Mouse (Mus musculus) kidney, embryonic 15.5 days (tissue): ENCODE results near the gene Aadacl4. TPM values are rescaled to one million over a fixed set of nuclear protein-coding genes. Genes with fewer than 3 reads are reported as not detected.
A peak's percentile ranks its signal among the peaks of the same experiment; 100 is the strongest.
"Not testable (repeated sequence)": the region's sequence is repeated elsewhere in the genome, so short reads cannot be mapped to it uniquely, and the experiment has no call there.

Experiments used
- ATAC-seq: fragments of 200-750 bp; cut with Nextera tagmentation; replicated peaks from 2 replicates; pipeline ENCODE4 v1.8.0; 2017; ENCODE audit warnings: moderate TSS enrichment; ENCODE audit not compliant: low FRiP score
- H3K27ac ChIP-seq: fragments of 300-500 bp; sonication (generic); 2 replicates; pipeline ENCODE4 v1.5.1; 2015; ENCODE audit warnings: mild to moderate bottlenecking, inconsistent platforms
- H3K27me3 ChIP-seq: fragments of 300-500 bp; sonication (generic); 2 replicates; pipeline ENCODE4 v1.6.1; 2015; ENCODE audit warnings: inconsistent platforms
- H3K36me3 ChIP-seq: fragments of 300-500 bp; sonication (generic); 2 replicates; pipeline ENCODE4 v1.6.1; 2015; ENCODE audit warnings: inconsistent platforms
- H3K4me1 ChIP-seq: fragments of 300-500 bp; sonication (generic); 2 replicates; pipeline ENCODE4 v1.6.1; 2015; ENCODE audit warnings: inconsistent platforms
- H3K4me2 ChIP-seq: fragments of 300-500 bp; sonication (generic); 2 replicates; pipeline ENCODE4 v1.6.1; 2015; ENCODE audit warnings: moderate library complexity, mild to moderate bottlenecking, inconsistent platforms
- H3K4me3 ChIP-seq: fragments of 300-500 bp; sonication (generic); replicated peaks from 2 replicates; pipeline ENCODE4 v1.5.1; 2015; ENCODE audit warnings: mild to moderate bottlenecking, inconsistent platforms
- H3K9ac ChIP-seq: fragments of 300-500 bp; sonication (generic); 2 replicates; pipeline ENCODE4 v1.6.1; 2015; ENCODE audit warnings: mild to moderate bottlenecking, inconsistent platforms
- H3K9me3 ChIP-seq: fragments of 300-500 bp; sonication (generic); replicated peaks from 2 replicates; pipeline ENCODE4 v1.6.1; 2016; ENCODE audit warnings: inconsistent platforms
- WGBS: fragments of 180-500 bp; shearing (Covaris S2); methylation state at CpG from one replicate; pipeline ENCODE4 v1.1.7; 2015; ENCODE audit warnings: mixed read lengths; 5-methylcytosine and 5-hydroxymethylcytosine counted together
- polyA plus RNA-seq: library from polyadenylated mRNA; unstranded; fragments of >200 nt; fragmentation: Nextera tagmentation; extraction: Ambion mirVana; gene quantifications from 2 replicates; pipeline ENCODE4 v1.2.1, GENCODE M21; 2015

The Aadacl4 gene
- not detected in 2 replicates for polyA plus RNA-seq

DNA sequence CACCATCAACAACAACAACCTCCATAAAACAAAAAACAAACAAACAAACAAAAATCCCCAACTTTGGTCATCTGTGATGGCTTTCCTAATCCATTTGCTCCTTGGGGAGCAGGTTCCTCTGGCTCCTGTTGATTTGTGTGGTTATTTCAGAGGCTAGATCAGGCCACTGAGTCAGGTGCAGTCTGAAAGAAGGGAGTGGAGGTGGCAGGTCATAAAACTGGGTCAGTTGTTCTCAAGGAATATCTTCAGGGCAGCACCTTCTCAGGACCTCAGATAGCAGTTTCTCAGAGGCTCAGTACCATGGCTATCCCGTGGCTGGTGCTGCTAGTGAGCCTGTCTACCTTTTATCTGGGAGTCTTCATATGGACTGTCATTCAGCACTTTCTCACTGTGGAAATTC, at the start of gene Aadacl4:
Gene Aadacl4, plus strand, starts transcription at position 301 of the 400 bp plus-strand sequence.
- Histone ChIP-seq H3K9me3 (no peaks in the 10 kb centered on the region), H3K36me3 (no peaks in the 10 kb centered on the region), H3K9ac (no peak within 1 kb of the TSS), H3K27me3 (no peaks in the 10 kb centered on the region), H3K4me1 (no peaks in the 10 kb centered on the region), H3K4me2 (no peak within 1 kb of the TSS), H3K27ac (no peak within 1 kb of the TSS), H3K4me3 (no peak within 1 kb of the TSS)
- 48% methylated on average over 1 of the region's 1 CpGs for WGBS
- ATAC-seq, result no peak

DNA sequence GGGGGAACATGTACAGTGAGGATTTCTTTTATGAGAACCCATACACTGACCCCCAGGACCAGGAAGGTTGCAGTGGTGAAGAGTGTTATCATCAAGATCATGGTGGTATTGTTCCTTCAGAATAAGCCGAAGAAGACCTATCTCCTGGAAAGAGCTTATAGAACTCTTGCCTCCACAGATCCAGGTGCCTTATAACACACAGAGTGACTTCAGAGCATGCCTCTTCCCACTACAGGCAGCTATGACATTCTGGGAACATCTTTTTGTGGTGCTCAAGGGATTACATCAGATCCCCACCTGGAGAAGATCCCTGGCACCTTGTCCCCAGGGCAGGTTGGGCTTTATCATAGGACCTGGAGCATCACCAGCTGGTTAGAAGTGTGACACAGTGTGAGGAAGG, 48.5 kb upstream of the Aadacl4 start, which contains the start of gene Gm13124:
Gene Gm13124, minus strand, starts transcription at position 101 of the 400 bp plus-strand sequence.
- Histone ChIP-seq H3K27ac (no peak within 1 kb of the TSS), H3K4me3 (no peak within 1 kb of the TSS), H3K9ac (no peak within 1 kb of the TSS), H3K36me3 (no peaks in the 10 kb centered on the region), H3K4me1 (no peaks in the 10 kb centered on the region), H3K27me3 (no peaks in the 10 kb centered on the region), H3K9me3 (peaks cover 3% of the 10 kb centered on the region; the same call in 1 of the 2 replicates), H3K4me2 (no peak within 1 kb of the TSS)
- 93% methylated on average over 1 of the region's 1 CpGs for WGBS
- no peak for ATAC-seq

DNA sequence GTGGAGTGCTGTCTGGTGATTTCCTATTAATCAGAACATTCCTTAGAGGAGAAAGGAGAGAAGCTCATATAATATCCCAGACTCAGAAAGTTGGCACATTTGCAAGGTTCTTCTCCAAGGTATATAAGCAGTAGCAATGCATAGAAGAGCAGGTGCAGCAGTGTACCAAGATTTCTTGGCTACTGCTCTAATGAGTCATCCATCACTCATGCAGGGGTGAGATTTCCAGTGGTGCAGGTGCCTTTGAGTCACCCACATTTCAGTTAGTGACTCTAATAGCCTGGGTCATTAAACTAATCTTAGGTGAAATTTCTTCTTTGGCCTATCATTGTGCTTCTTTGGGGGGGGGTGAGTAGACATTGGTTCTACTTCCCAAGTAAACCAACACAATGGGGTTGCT, 45.8 kb upstream of the Aadacl4 start:
- no peak for ATAC-seq
- Histone ChIP-seq H3K4me2 (no peak overlapping the region), H3K4me1 (no peaks in the 10 kb centered on the region), H3K9me3 (peaks cover 3% of the 10 kb centered on the region; the same call in 1 of the 2 replicates), H3K4me3 (no peak overlapping the region), H3K27me3 (no peaks in the 10 kb centered on the region), H3K27ac (no peak overlapping the region), H3K36me3 (no peaks in the 10 kb centered on the region), H3K9ac (no peak overlapping the region)

DNA sequence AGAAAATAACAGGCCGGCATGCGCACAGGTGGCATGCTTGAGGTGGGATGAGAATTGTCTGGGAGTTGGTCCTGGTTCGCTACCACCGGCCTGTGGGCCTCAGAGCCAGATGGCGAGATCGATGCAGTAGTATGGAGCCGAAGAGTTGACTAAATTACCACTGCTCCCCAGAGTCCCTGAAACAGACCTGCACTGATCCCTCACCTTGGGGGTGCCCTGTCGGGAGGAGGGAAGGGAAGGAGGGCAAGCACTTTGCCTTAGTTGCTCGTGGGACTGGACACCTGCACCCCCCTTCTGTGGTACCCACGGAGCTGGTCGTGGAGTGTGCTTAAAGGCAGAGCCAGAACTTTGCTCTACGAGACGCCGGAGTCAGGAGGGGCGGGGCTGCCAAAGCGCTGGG, 27.3 kb upstream of the Aadacl4 start:
- ATAC-seq, result 0 out of 2 replicates have a peak, but pooled peaks have one; percentile 52
- H3K27ac ChIP-seq, result not testable (repeated sequence)
- WGBS, result 82% methylated on average over 13 of the region's 16 CpGs

DNA sequence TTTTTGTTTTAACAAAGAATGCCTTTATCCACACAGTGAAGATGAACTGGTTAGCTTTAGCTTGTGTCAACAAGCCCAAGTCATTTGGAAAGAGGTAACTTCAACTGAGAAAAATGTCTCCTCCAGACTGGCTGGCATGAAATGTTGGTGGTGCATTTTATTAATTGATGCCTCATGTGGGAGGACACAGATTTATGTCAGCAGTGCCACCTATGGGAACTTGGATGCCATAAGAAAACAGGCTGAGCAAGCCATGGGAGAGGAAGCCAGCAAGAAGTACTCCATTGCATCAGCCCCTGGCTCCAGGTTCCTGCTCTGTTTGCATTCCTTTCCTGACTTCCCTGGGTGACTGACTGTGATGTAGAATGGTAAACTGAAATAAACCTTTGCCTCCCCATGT, 20.7 kb upstream of the Aadacl4 start:
- Histone ChIP-seq H3K4me2 (no peak overlapping the region), H3K9ac (no peak overlapping the region), H3K4me1 (no peaks in the 10 kb centered on the region), H3K27me3 (no peaks in the 10 kb centered on the region), H3K9me3 (no peaks in the 10 kb centered on the region), H3K27ac (no peak overlapping the region), H3K4me3 (no peak overlapping the region), H3K36me3 (no peaks in the 10 kb centered on the region)
- ATAC-seq, result no peak

More for the DNA sequence above, 27.3 kb upstream of the Aadacl4 start:
- not testable (repeated sequence) for H3K4me1 ChIP-seq, H3K27me3 ChIP-seq, H3K4me3 ChIP-seq, H3K36me3 ChIP-seq, H3K4me2 ChIP-seq, H3K9me3 ChIP-seq, H3K9ac ChIP-seq

DNA sequence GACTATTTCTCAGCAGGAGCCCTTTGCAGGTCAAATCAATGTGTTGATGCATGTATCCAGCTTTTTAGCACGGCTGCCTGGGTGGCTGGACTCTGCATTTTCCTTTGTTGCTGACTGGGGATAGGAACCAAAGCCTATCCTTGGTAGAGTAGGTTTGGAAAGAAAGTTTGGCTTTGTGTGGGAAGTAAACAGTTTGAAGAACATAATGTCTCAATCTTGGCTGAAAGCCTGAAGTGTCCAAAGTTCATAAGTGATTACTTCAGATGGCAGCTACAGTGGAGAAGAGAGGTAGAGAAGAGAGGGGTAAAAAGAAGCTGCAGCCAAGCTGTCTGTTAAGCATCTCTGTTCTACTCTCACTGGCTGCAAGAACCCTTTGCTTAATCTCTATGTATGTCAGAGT, 1.1 kb downstream of the Aadacl4 start:
- Histone ChIP-seq H3K9me3 (no peaks in the 10 kb centered on the region), H3K9ac (no peak overlapping the region), H3K4me1 (no peaks in the 10 kb centered on the region), H3K27ac (no peak overlapping the region), H3K27me3 (no peaks in the 10 kb centered on the region), H3K4me3 (no peak overlapping the region), H3K4me2 (no peak overlapping the region), H3K36me3 (no peaks in the 10 kb centered on the region)
- WGBS, result 76% methylated on average over 1 of the region's 1 CpGs
- ATAC-seq, result no peak

DNA sequence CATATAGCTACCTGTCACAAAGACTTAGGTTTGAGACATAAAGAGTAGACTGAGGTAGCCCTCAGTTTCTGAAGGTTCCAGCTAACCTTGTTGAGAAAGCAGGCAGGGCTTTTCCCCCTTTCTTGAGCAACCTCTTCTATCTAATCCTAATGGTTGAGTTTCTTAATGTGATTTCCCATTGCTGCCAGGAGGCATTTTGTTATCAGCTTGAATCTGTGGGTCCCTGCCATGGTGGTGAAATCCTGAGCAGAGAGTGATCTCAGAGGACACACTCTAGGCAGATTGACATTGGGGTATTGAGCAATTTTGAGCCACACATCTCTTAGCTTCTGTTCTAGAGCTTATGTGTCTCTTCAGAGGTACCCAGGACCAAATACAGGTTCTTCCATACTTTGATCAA, 24.8 kb downstream of the Aadacl4 start:
- Histone ChIP-seq H3K4me2 (no peak overlapping the region), H3K36me3 (no peaks in the 10 kb centered on the region), H3K4me3 (no peak overlapping the region), H3K9ac (no peak overlapping the region), H3K27ac (no peak overlapping the region), H3K27me3 (no peaks in the 10 kb centered on the region), H3K9me3 (no peaks in the 10 kb centered on the region; the same call in 1 of the 2 replicates), H3K4me1 (no peaks in the 10 kb centered on the region)
- ATAC-seq, result no peak

Other genes with a start within 250 kb of the Aadacl4 start
- not detected in 2 replicates for gene Pramef20, start 235.8 kb upstream of the Aadacl4 start, polyA plus RNA-seq
- gene Pramef12, start 205.2 kb upstream of the Aadacl4 start, polyA plus RNA-seq, result 0.17 and 0.21 TPM in 2 replicates
- gene 1700012P22Rik, start 174.9 kb upstream of the Aadacl4 start, polyA plus RNA-seq, result not detected in 2 replicates
- not detected in 2 replicates for gene Gm9944, start 160.4 kb upstream of the Aadacl4 start, polyA plus RNA-seq
- not detected in 2 replicates for gene Aadacl3, start 150.0 kb upstream of the Aadacl4 start, polyA plus RNA-seq
- gene 9430007A20Rik, start 93.9 kb upstream of the Aadacl4 start, polyA plus RNA-seq, result not detected in 2 replicates
- not detected in 2 replicates for gene Gm13124, start 48.6 kb upstream of the Aadacl4 start, polyA plus RNA-seq
- gene Gm436, start 72.7 kb downstream of the Aadacl4 start, polyA plus RNA-seq, result not detected in 2 replicates
- not detected in 2 replicates for gene Gm13178, start 107.7 kb downstream of the Aadacl4 start, polyA plus RNA-seq
- gene Gm438, start 172.9 kb downstream of the Aadacl4 start, polyA plus RNA-seq, result not detected in 2 replicates